Mouse (Mus musculus) neural tube, embryonic 14.5 days (tissue): ENCODE measurements around the gene Cyyr1. TPM values are rescaled to one million over a fixed set of nuclear protein-coding genes. Genes with fewer than 3 reads are reported as not detected.
A peak's percentile ranks its signal among the peaks of the same experiment; 100 is the strongest.

Experiments used
- ATAC-seq: fragments of 200-750 bp; cut with Nextera tagmentation; 2 replicates; pipeline ENCODE4 v1.8.0; 2017; ENCODE audit warnings: low read depth, mild to moderate bottlenecking, moderate TSS enrichment, moderate library complexity
- H3K27ac ChIP-seq: fragments of 300-500 bp; sonication (generic); 2 replicates; pipeline ENCODE4 v1.5.1; 2014; ENCODE audit warnings: low read depth, mild to moderate bottlenecking, control low read depth, low read length, moderate library complexity, mixed read lengths
- H3K27me3 ChIP-seq: fragments of 300-500 bp; sonication (generic); 2 replicates; pipeline ENCODE4 v1.6.1; 2014; ENCODE audit warnings: low read length; ENCODE audit not compliant: control insufficient read depth, insufficient read depth
- H3K36me3 ChIP-seq: fragments of 300-500 bp; sonication (generic); 2 replicates; pipeline ENCODE4 v1.6.1; 2014; ENCODE audit warnings: low read length, mixed read lengths; ENCODE audit not compliant: control insufficient read depth, insufficient read depth
- H3K4me1 ChIP-seq: fragments of 300-500 bp; sonication (generic); 2 replicates; pipeline ENCODE4 v1.6.1; 2014; ENCODE audit warnings: low read length; ENCODE audit not compliant: control insufficient read depth, insufficient read depth
- H3K4me2 ChIP-seq: fragments of 300-500 bp; sonication (generic); 2 replicates; pipeline ENCODE4 v1.6.1; 2014; ENCODE audit warnings: mild to moderate bottlenecking, low read depth, low read length, control low read depth
- H3K4me3 ChIP-seq: fragments of 300-500 bp; sonication (generic); 2 replicates; pipeline ENCODE4 v1.5.1; 2014; ENCODE audit warnings: low read depth, low read length, control low read depth, mixed read lengths
- H3K9ac ChIP-seq: fragments of 300-500 bp; sonication (generic); replicated peaks from 2 replicates; pipeline ENCODE4 v1.6.1; 2014; ENCODE audit warnings: low read depth, mild to moderate bottlenecking, control low read depth, low read length, mixed read lengths
- H3K9me3 ChIP-seq: fragments of 300-500 bp; sonication (generic); 2 replicates; pipeline ENCODE4 v1.6.1; 2016; ENCODE audit warnings: low read length; ENCODE audit not compliant: control insufficient read depth
- WGBS: fragments of 180-500 bp; shearing (Covaris S2); extraction: QIAGEN DNeasy Blood & Tissue Kit; methylation state at CpG from one replicate; pipeline ENCODE4 v1.1.7; 2014; 5-methylcytosine and 5-hydroxymethylcytosine counted together
- polyA plus RNA-seq: library from polyadenylated mRNA; unstranded; fragments of >200 nt; fragmentation: Nextera tagmentation; extraction: Ambion mirVana; gene quantifications from 2 replicates; pipeline ENCODE4 v1.2.1, GENCODE M21; 2014

Gene Cyyr1
- polyA plus RNA-seq, 1 experiment from 2014 or later: 2.4 TPM

DNA sequence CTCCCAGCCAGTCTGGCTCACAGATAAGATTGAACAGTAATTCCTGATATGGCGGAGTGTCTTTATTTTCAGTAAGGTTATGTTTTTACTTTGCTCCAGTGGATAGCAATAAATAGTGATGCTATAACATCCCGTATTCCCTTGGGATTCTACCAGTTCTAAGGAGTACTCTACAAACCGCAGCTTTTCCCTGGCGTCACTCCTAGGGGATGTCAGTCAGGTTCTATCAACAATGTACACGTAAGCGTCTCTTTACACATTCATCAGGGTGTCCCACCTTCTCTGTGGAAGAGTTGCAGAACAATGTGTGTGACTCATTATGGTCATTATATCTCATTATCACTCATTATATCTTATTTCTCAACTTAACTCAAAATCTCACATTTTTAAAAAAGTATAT is 12.2 kb downstream of the Cyyr1 start:
- WGBS: 84% methylated on average over 6 of the region's 6 CpGs
- no peak overlapping the region for H3K4me3 ChIP-seq
- no peaks in the 10 kb centered on the region for H3K9me3 ChIP-seq

DNA sequence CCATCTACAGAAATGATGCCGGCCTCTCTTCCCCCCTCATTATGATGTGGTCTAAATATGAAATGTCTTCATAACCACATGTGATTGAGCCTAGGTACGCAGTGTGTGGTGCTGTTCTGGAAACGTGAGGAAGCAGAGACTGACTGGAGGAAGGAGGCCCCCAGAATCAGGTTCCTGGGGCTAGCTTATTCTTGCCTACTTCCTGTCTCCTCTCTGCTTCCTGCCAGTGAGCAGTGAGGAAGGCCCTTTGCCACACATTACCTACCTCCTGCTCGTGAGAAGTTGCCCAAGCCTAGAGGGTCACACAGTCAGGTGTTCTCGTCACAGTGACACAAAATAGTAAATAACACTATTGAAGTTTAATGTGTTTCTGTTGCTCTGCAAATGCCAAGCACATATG is 14.8 kb downstream of the Cyyr1 start:
- H3K9me3 ChIP-seq: no peaks in the 10 kb centered on the region
- no peak overlapping the region for H3K27ac ChIP-seq
- no peak overlapping the region for H3K9ac ChIP-seq
- no peak overlapping the region for H3K4me3 ChIP-seq
- H3K4me1 ChIP-seq: no peaks in the 10 kb centered on the region
- no peaks in the 10 kb centered on the region for H3K27me3 ChIP-seq
- 75% methylated on average over 5 of the region's 5 CpGs for WGBS
- no peak for ATAC-seq
- no peak overlapping the region for H3K4me2 ChIP-seq
- H3K36me3 ChIP-seq: no peaks in the 10 kb centered on the region

More for the DNA sequence above, 12.2 kb downstream of the Cyyr1 start:
- no peak overlapping the region for H3K27ac ChIP-seq
- ATAC-seq: no peak
- no peak overlapping the region for H3K4me2 ChIP-seq
- no peaks in the 10 kb centered on the region for H3K36me3 ChIP-seq
- H3K9ac ChIP-seq: no peak overlapping the region
- H3K27me3 ChIP-seq: no peaks in the 10 kb centered on the region
- H3K4me1 ChIP-seq: no peaks in the 10 kb centered on the region

- Histone ChIP-seq H3K9ac (no peak overlapping the region), H3K4me2 (no peak overlapping the region), H3K36me3 (no peaks in the 10 kb centered on the region), H3K27me3 (no peaks in the 10 kb centered on the region), H3K4me1 (no peaks in the 10 kb centered on the region), H3K9me3 (no peaks in the 10 kb centered on the region), H3K4me3 (no peak overlapping the region), H3K27ac (no peak overlapping the region)
- 87% methylated on average over 8 of the region's 8 CpGs for WGBS
- no peak for ATAC-seq
Observed at GRCm38 (mm10) chr16:85536075-85536474, 17.1 kb downstream of the Cyyr1 start.

GRCm38 (mm10) chr16:85527743-85528620 is 25.2 kb downstream of the Cyyr1 start:
- no peak overlapping the region for H3K4me2 ChIP-seq
- H3K9me3 ChIP-seq: no peaks in the 10 kb centered on the region
- H3K4me3 ChIP-seq: no peak overlapping the region
- peak; percentile 85 for ATAC-seq
- H3K27ac ChIP-seq: no peak overlapping the region
- 42% methylated on average over 12 of the region's 12 CpGs for WGBS
- no peaks in the 10 kb centered on the region for H3K36me3 ChIP-seq
- H3K9ac ChIP-seq: no peak overlapping the region
- H3K27me3 ChIP-seq: no peaks in the 10 kb centered on the region
- H3K4me1 ChIP-seq: no peaks in the 10 kb centered on the region

GRCm38 (mm10) chr16:85524589-85524988 is 28.6 kb downstream of the Cyyr1 start:
- no peak for ATAC-seq
- no peaks in the 10 kb centered on the region for H3K27me3 ChIP-seq
- H3K27ac ChIP-seq: no peak overlapping the region
- H3K4me2 ChIP-seq: no peak overlapping the region
- 80% methylated on average over 8 of the region's 8 CpGs for WGBS
- no peaks in the 10 kb centered on the region for H3K4me1 ChIP-seq
- no peak overlapping the region for H3K4me3 ChIP-seq
- H3K9me3 ChIP-seq: no peaks in the 10 kb centered on the region
- no peaks in the 10 kb centered on the region for H3K36me3 ChIP-seq
- no peak overlapping the region for H3K9ac ChIP-seq

GRCm38 (mm10) chr16:85507264-85507663 is 45.9 kb downstream of the Cyyr1 start:
- Histone ChIP-seq H3K9me3 (no peaks in the 10 kb centered on the region), H3K27ac (no peak overlapping the region), H3K9ac (no peak overlapping the region), H3K36me3 (no peaks in the 10 kb centered on the region), H3K4me3 (no peak overlapping the region), H3K27me3 (no peaks in the 10 kb centered on the region), H3K4me1 (no peaks in the 10 kb centered on the region), H3K4me2 (no peak overlapping the region)
- WGBS: 88% methylated on average over 6 of the region's 6 CpGs
- ATAC-seq: no peak

- Histone ChIP-seq H3K27ac (no peak overlapping the region), H3K9ac (no peak overlapping the region), H3K36me3 (no peaks in the 10 kb centered on the region), H3K27me3 (no peaks in the 10 kb centered on the region), H3K4me1 (no peaks in the 10 kb centered on the region), H3K4me3 (no peak overlapping the region), H3K4me2 (no peak overlapping the region), H3K9me3 (no peaks in the 10 kb centered on the region)
- ATAC-seq: no peak; the same call in 1 of the 2 replicates
- WGBS: 24% methylated on average over 3 of the region's 3 CpGs
Observed at GRCm38 (mm10) chr16:85505108-85505507, 48.1 kb downstream of the Cyyr1 start.

DNA sequence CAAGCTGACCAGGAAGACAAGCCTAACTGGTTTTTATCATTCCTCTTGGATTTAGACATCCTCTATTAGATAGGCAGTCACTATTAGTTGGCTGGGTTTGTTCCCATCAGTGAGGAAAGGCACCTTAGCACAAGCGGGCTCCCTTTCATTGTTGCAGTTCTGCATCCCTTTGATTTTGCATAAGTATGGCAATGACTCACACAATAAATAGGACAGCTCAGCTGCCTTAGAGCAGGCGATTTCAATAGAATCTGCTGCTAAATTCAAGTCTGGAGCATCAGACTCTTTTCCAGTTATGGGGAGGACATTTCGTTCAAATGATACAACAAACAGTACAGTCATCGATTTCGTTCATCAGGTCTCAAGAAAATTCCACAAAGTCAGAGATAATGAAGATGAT is 49.8 kb downstream of the Cyyr1 start:
- Histone ChIP-seq H3K27ac (no peak overlapping the region), H3K4me2 (no peak overlapping the region), H3K9ac (no peak overlapping the region), H3K27me3 (no peaks in the 10 kb centered on the region), H3K36me3 (no peaks in the 10 kb centered on the region), H3K4me1 (no peaks in the 10 kb centered on the region), H3K9me3 (no peaks in the 10 kb centered on the region), H3K4me3 (no peak overlapping the region)
- 80% methylated on average over 5 of the region's 5 CpGs for WGBS
- no peak for ATAC-seq

DNA sequence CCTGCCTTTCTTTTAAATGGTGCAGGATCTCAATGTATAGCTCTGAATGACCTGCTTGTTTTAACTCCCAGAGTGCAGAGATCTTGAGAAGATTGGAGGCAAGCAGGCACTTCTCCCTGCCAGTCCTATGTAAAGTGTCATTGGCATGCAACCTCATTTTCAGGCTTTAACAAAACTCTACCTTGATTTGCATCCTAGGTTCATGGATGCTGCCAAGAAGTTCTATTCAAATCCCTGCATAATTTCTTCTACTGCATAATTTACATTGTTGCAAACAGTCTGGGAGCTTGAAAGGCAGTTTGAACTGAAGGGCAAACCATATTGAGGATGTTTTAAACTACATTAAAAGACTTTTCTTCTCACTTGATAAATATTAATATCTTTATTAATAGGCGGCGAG is 57.4 kb downstream of the Cyyr1 start:
- Histone ChIP-seq H3K27ac (no peak overlapping the region), H3K27me3 (no peaks in the 10 kb centered on the region), H3K9me3 (no peaks in the 10 kb centered on the region), H3K9ac (no peak overlapping the region), H3K36me3 (no peaks in the 10 kb centered on the region), H3K4me1 (no peaks in the 10 kb centered on the region), H3K4me3 (no peak overlapping the region), H3K4me2 (no peak overlapping the region)
- ATAC-seq: no peak
- WGBS: 79% methylated on average over 2 of the region's 2 CpGs
